10 mouse cellular contexts compared by ENCODE assay signal in the genomic region with DNA sequence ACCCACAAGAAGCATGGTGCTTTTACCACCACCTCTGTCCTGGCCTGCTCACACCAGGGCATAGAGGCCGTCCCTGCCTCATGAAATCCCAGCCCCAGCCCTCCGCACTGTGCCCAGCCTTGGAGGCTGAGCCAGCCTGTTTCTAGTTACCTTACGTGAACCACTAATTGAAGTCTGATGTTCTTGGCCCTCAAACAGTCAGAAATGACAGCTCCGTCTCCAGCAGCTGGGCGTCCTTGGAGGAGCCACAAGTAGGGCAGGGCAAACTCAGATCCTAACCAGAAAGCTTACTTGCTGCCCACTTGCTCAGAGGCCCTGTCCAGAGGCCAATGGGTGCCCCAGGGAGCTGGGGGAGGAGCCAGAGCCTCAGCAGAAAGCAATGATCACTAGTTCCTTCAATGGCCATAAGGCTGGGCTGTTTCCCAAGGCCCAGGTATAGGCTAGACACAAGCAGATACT. TPM values are rescaled to one million over a fixed set of nuclear protein-coding genes. Genes with fewer than 3 reads are reported as not detected.
A peak's percentile ranks its signal among the peaks of the same experiment; 100 is the strongest.
DNase-seq lines count a peak whose midpoint lies in the region; ATAC-seq and TF ChIP-seq lines count a peak whose summit lies in the region.
"Had no signal": no experiment of that assay in that cellular context is flagged by ENCODE, and none has a peak within 500 bp of the region (broad histone marks: within the 10 kb centered on the region; RNA-seq: fewer than 3 reads in every experiment).

No protein-coding gene starts in this region.

- peak; percentile 33 for TF ChIP-seq CTCF in lung, postnatal 0 days (IDR thresholded peaks at IDR 0.05)

- H3K4me1 ChIP-seq in hindbrain, embryonic 16.5 days (ENCODE audit: control insufficient read depth, insufficient read depth, low read depth, low read length): no peaks in the 10 kb centered on the region; the same call in 1 of the 2 replicates
- 0 out of 2 replicates have a peak, but pooled peaks cover 8% of the 10 kb centered on the region for H3K4me1 ChIP-seq in hindbrain, embryonic 13.5 days (replicated peaks)
- peaks cover 9% of the 10 kb centered on the region; the same call in 1 of the 2 replicates for H3K4me1 ChIP-seq in embryonic facial prominence, embryonic 14.5 days (ENCODE audit: control insufficient read depth, insufficient read depth, low read length)
- H3K4me1 ChIP-seq in lung, postnatal 0 days (ENCODE audit: insufficient read depth, low read depth, low read length): no peaks in the 10 kb centered on the region

- peaks cover 18% of the 10 kb centered on the region for H3K36me3 ChIP-seq in hindbrain, embryonic 16.5 days (ENCODE audit: control insufficient read depth, insufficient read depth, low read length)
- H3K36me3 ChIP-seq in hindbrain, embryonic 13.5 days: peaks cover 66% of the 10 kb centered on the region
- H3K36me3 ChIP-seq in embryonic facial prominence, embryonic 14.5 days (ENCODE audit: control insufficient read depth, insufficient read depth, low read length): peaks cover 52% of the 10 kb centered on the region
- peaks cover 28% of the 10 kb centered on the region; the same call in 1 of the 2 replicates for H3K36me3 ChIP-seq in lung, postnatal 0 days (ENCODE audit: insufficient read depth, low read length)

- H3K27ac ChIP-seq in hindbrain, embryonic 16.5 days (ENCODE audit: low read depth, low read length): peak overlapping the region; percentile 54
- H3K27ac ChIP-seq in hindbrain, embryonic 13.5 days: no peak overlapping the region
- H3K27ac ChIP-seq in embryonic facial prominence, embryonic 14.5 days (replicated peaks; ENCODE audit: low read depth, low read length): peak overlapping the region; percentile 35; the same call in 1 of the 2 replicates
- peak overlapping the region; percentile 15; the same call in 1 of the 2 replicates for H3K27ac ChIP-seq in lung, postnatal 0 days (ENCODE audit: low read length)

- H3K4me2 ChIP-seq in hindbrain, embryonic 16.5 days (ENCODE audit: low read length): no peak overlapping the region
- H3K4me2 ChIP-seq in hindbrain, embryonic 13.5 days: no peak overlapping the region
- H3K4me2 ChIP-seq in embryonic facial prominence, embryonic 14.5 days (ENCODE audit: low read depth, low read length): no peak overlapping the region
- no peak overlapping the region for H3K4me2 ChIP-seq in lung, postnatal 0 days (replicated peaks; ENCODE audit: low read depth, low read length)

- no peaks in the 10 kb centered on the region for H3K27me3 ChIP-seq in hindbrain, embryonic 16.5 days (replicated peaks; ENCODE audit: control insufficient read depth, insufficient read depth, low read length)
- no peaks in the 10 kb centered on the region for H3K27me3 ChIP-seq in hindbrain, embryonic 13.5 days
- no peaks in the 10 kb centered on the region for H3K27me3 ChIP-seq in embryonic facial prominence, embryonic 14.5 days (replicated peaks; ENCODE audit: control insufficient read depth, insufficient read depth, low read length)
- no peaks in the 10 kb centered on the region for H3K27me3 ChIP-seq in lung, postnatal 0 days (replicated peaks; ENCODE audit: insufficient read depth, low read length)

- peak; percentile 77 for DNase-seq in adrenal gland, adult 2 months
- peak; percentile 79 for DNase-seq in embryonic facial prominence, embryonic 14.5 days (ENCODE audit: low spot score)
- DNase-seq in lung, postnatal 0 days (ENCODE audit: low spot score): peak; percentile 41
- DNase-seq in left cerebral cortex, adult 11 months (ENCODE audit: low spot score): no peak
- no peak for DNase-seq in urinary bladder, adult 2 months (ENCODE audit: low spot score)
- DNase-seq in spleen, postnatal 4 days (ENCODE audit: low spot score in 2 of 2): no peak
- DNase-seq: cerebellum, adult 9-10 months; spleen, adult 18-20 months had no signal

- H3K9me3 ChIP-seq in hindbrain, embryonic 16.5 days (ENCODE audit: control insufficient read depth, low read length): no peaks in the 10 kb centered on the region
- no peaks in the 10 kb centered on the region for H3K9me3 ChIP-seq in hindbrain, embryonic 13.5 days
- H3K9me3 ChIP-seq in embryonic facial prominence, embryonic 14.5 days (ENCODE audit: control insufficient read depth, low read length): no peaks in the 10 kb centered on the region
- H3K9me3 ChIP-seq in lung, postnatal 0 days (ENCODE audit: low read length): no peaks in the 10 kb centered on the region

- TF ChIP-seq EP300 in lung, postnatal 0 days (IDR thresholded peaks at IDR 0.05): no peak

- H3K4me3 ChIP-seq in hindbrain, embryonic 16.5 days (ENCODE audit: low read length): no peak overlapping the region
- no peak overlapping the region for H3K4me3 ChIP-seq in hindbrain, embryonic 13.5 days
- no peak overlapping the region for H3K4me3 ChIP-seq in embryonic facial prominence, embryonic 14.5 days (ENCODE audit: low read depth, low read length)
- no peak overlapping the region for H3K4me3 ChIP-seq in lung, postnatal 0 days (ENCODE audit: low read depth, low read length)

- WGBS in hindbrain, embryonic 16.5 days: 81% methylated on average over 5 of the region's 5 CpGs
- 93% methylated on average over 5 of the region's 5 CpGs for WGBS in hindbrain, embryonic 13.5 days
- 28% methylated on average over 5 of the region's 5 CpGs for WGBS in embryonic facial prominence, embryonic 14.5 days
- WGBS in lung, postnatal 0 days: 76% methylated on average over 5 of the region's 5 CpGs

- ATAC-seq in hindbrain, embryonic 16.5 days: no peak
- ATAC-seq in hindbrain, embryonic 13.5 days (ENCODE audit: low FRiP score): no peak
- peak; percentile 53; the same call in 1 of the 2 replicates for ATAC-seq in embryonic facial prominence, embryonic 14.5 days (ENCODE audit: low read depth)
- ATAC-seq in lung, postnatal 0 days: peak; percentile 52

- no peak overlapping the region for H3K9ac ChIP-seq in hindbrain, embryonic 16.5 days (ENCODE audit: low read depth, low read length)
- no peak overlapping the region for H3K9ac ChIP-seq in hindbrain, embryonic 13.5 days
- H3K9ac ChIP-seq in embryonic facial prominence, embryonic 14.5 days (ENCODE audit: low read depth, low read length): no peak overlapping the region
- H3K9ac ChIP-seq in lung, postnatal 0 days (replicated peaks; ENCODE audit: low read depth): no peak overlapping the region

RNA-seq across cellular contexts. Expression of a gene that starts 13.6 kb away (rescaled TPM):
- 25.5 and 30.0 TPM in 2 replicates for polyA plus RNA-seq in hindbrain, embryonic 16.5 days (2015; fragmentation: Nextera tagmentation; extraction: Ambion mirVana)
- 38.6 and 41.4 TPM in 2 replicates for polyA plus RNA-seq in hindbrain, embryonic 13.5 days (2015; fragmentation: Nextera tagmentation; extraction: Ambion mirVana)
- 10 to 100 TPM; 46.0 to 65.3 TPM for total RNA-seq in adrenal gland, adult 2 months (2021)
- 2.1 and 2.3 TPM in 2 replicates for polyA plus RNA-seq in adrenal gland, adult 2 months (2012; rRNA removed)
- 39.3 and 44.3 TPM in 2 replicates for polyA plus RNA-seq in embryonic facial prominence, embryonic 14.5 days (2014; fragmentation: Nextera tagmentation; extraction: Ambion mirVana)
- polyA plus RNA-seq in lung, postnatal 0 days (2015; fragmentation: Nextera tagmentation; extraction: Ambion mirVana): 46.7 and 47.4 TPM in 2 replicates
- polyA plus RNA-seq in urinary bladder, adult 2 months (2012; rRNA removed): 27.0 and 30.3 TPM in 2 replicates

Comparison
In these comparisons a context has a peak if more than half of its experiments do, and no peak if none do; other contexts are left out.
1. ATAC-seq: peak in embryonic facial prominence, embryonic 14.5 days (single experiment) and lung, postnatal 0 days (single experiment); none in hindbrain, embryonic 16.5 days (single experiment) and hindbrain, embryonic 13.5 days (single experiment).
2. DNase-seq: peak in adrenal gland, adult 2 months (single experiment), embryonic facial prominence, embryonic 14.5 days (single experiment) and lung, postnatal 0 days (single experiment); none in left cerebral cortex, adult 11 months (single experiment), urinary bladder, adult 2 months (single experiment) and spleen, postnatal 4 days (0 of 2).